Mouse (Mus musculus): ENCODE data around the gene Aldh16a1.
"Not testable (repeated sequence)": the region's sequence is repeated elsewhere in the genome, so short reads cannot be mapped to it uniquely, and the experiment has no call there.

Aldh16a1 gene

GRCm38 (mm10) chr7:45112529-45112928 lies 41.9 kb downstream of the Aldh16a1 start:
- no peak for DNase-seq

GRCm38 (mm10) chr7:45111940-45112339 lies 42.4 kb downstream of the Aldh16a1 start:
- no peak for DNase-seq

GRCm38 (mm10) chr7:45110089-45110488 lies 44.3 kb downstream of the Aldh16a1 start:
- not testable (repeated sequence) for DNase-seq

GRCm38 (mm10) chr7:45107052-45107645 lies 47.2 kb downstream of the Aldh16a1 start:
- no peak for DNase-seq

- no peak for DNase-seq
Observed at GRCm38 (mm10) chr7:45106441-45106840, 47.9 kb downstream of the Aldh16a1 start.

GRCm38 (mm10) chr7:45105491-45105890 lies 48.9 kb downstream of the Aldh16a1 start:
- DNase-seq = no peak

GRCm38 (mm10) chr7:45104941-45105340 lies 49.4 kb downstream of the Aldh16a1 start:
- no peak for DNase-seq

GRCm38 (mm10) chr7:45103652-45104180 lies 50.7 kb downstream of the Aldh16a1 start, which contains the start of gene Fcgrt:
Fcgrt (minus strand) TSS chr7:45103851.
- peak; percentile 82 for DNase-seq

GRCm38 (mm10) chr7:45102940-45103585 lies 51.3 kb downstream of the Aldh16a1 start:
- DNase-seq = no peak

GRCm38 (mm10) chr7:45102441-45102840 lies 51.9 kb downstream of the Aldh16a1 start:
- DNase-seq = no peak

- DNase-seq = no peak
Observed at GRCm38 (mm10) chr7:45100046-45100445, 54.3 kb downstream of the Aldh16a1 start.

GRCm38 (mm10) chr7:45098541-45099240 lies 55.7 kb downstream of the Aldh16a1 start:
- no peak for DNase-seq

- no peak for DNase-seq
Observed at GRCm38 (mm10) chr7:45097479-45097878, 56.9 kb downstream of the Aldh16a1 start.

- DNase-seq = not testable (repeated sequence)
Observed at GRCm38 (mm10) chr7:45095965-45096364, 58.4 kb downstream of the Aldh16a1 start.

GRCm38 (mm10) chr7:45095367-45095766 lies 59.0 kb downstream of the Aldh16a1 start:
- no peak for DNase-seq

- no peak for DNase-seq
Observed at GRCm38 (mm10) chr7:45094121-45094520, 60.3 kb downstream of the Aldh16a1 start.

GRCm38 (mm10) chr7:45093516-45093905 lies 60.9 kb downstream of the Aldh16a1 start:
- DNase-seq = no peak

- no peak for DNase-seq
Observed at GRCm38 (mm10) chr7:45092828-45093515, 61.4 kb downstream of the Aldh16a1 start.

GRCm38 (mm10) chr7:45092048-45092447 lies 62.3 kb downstream of the Aldh16a1 start, which contains the start of gene Rcn3:
Rcn3 (minus strand) TSS chr7:45092221.
- peak; percentile 95 to 96 for DNase-seq

- peak; percentile 48 to 51 for DNase-seq
Observed at GRCm38 (mm10) chr7:45091001-45091990, 63.1 kb downstream of the Aldh16a1 start.

Data from cerebellum, postnatal 10 days (tissue).